Mouse (Mus musculus) C2C12 (cell line): ENCODE measurements around the gene Mccc2. TPM values are rescaled to one million over a fixed set of nuclear protein-coding genes. Genes with fewer than 3 reads are reported as not detected.

Source experiments
- H3K27me3 ChIP-seq: one replicate; pipeline ENCODE4 v1.6.1; 2011; ENCODE audit not compliant: control insufficient read depth, insufficient read depth, insufficient read length
- H3K36me3 ChIP-seq: one replicate; pipeline ENCODE4 v1.6.1; 2011; ENCODE audit not compliant: control insufficient read depth, insufficient read depth
- H3K4me3 ChIP-seq: one replicate; pipeline ENCODE4 v1.5.1; 2011; ENCODE audit warnings: mild to moderate bottlenecking, control low read depth; ENCODE audit not compliant: poor library complexity, insufficient read depth, severe bottlenecking
- H3K79me2 ChIP-seq: one replicate; pipeline ENCODE4 v1.6.1; 2011; ENCODE audit not compliant: control insufficient read depth, insufficient read depth
- H3K79me3 ChIP-seq: one replicate; pipeline ENCODE4 v1.6.1; 2011; ENCODE audit warnings: low read depth, control low read depth
- H3ac ChIP-seq: one replicate; pipeline ENCODE3; 2011; ENCODE audit warnings: low read depth; ENCODE audit not compliant: control insufficient read depth, insufficient read length
- CEBPB ChIP-seq: IDR thresholded peaks from one replicate; pipeline ENCODE4 v1.6.1; 2011; ENCODE audit warnings: low read depth, mild to moderate bottlenecking, control low read depth, moderate library complexity
- CTCF ChIP-seq: IDR thresholded peaks from one replicate; pipeline ENCODE4 v1.5.1; 2011; ENCODE audit not compliant: control insufficient read depth, insufficient read depth, insufficient read length
- FOSL1 ChIP-seq: IDR thresholded peaks from one replicate; pipeline ENCODE4 v1.8.0; 2011; ENCODE audit warnings: mild to moderate bottlenecking, low read length; ENCODE audit not compliant: poor library complexity, insufficient read depth, severe bottlenecking
- MAX ChIP-seq: IDR thresholded peaks from one replicate; pipeline ENCODE4 v1.6.1; 2011; ENCODE audit warnings: mild to moderate bottlenecking, control low read depth
- MYOD1 ChIP-seq: IDR thresholded peaks from one replicate; pipeline ENCODE4 v1.6.1; 2011; ENCODE audit warnings: low read depth; ENCODE audit not compliant: control insufficient read depth, insufficient read length
- MYOG ChIP-seq: IDR thresholded peaks from one replicate; pipeline ENCODE4 v1.6.1; 2011; ENCODE audit not compliant: control insufficient read depth, insufficient read length; ENCODE audit errors: extremely low read depth
- USF1 ChIP-seq: IDR thresholded peaks from one replicate; pipeline ENCODE4 v1.6.1; 2011; ENCODE audit warnings: low read depth, mild to moderate bottlenecking, control low read depth, moderate library complexity
- polyA plus RNA-seq: library from polyadenylated mRNA; unstranded; fragments of >200 nt; fragmentation: generic; extraction: Trizol; gene quantifications from one replicate; pipeline ENCODE4 v1.2.1, GENCODE M21; 2012; ENCODE audit warnings: missing spikeins

The Mccc2 gene
- polyA plus RNA-seq, 1 experiment = 7.8 TPM

DNA sequence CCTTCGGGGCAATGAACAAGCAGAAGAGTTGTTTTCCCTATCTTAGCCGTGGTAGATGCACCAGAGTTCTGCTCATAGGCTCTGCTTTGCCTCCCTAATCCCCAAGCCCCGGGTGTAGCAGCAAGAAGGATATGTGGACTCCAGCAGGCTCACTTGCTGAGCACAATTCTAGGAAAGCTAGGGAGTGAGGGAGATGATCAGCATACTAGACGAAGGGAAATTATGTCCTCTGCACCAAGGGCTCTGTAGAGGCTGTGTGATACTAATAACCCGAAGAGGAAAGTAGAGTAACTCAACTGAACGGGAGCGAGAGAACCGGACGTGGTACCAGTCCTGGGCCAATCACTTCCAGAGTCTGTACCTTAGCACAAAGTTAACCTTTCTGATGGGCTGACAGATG lies 114.5 kb downstream of the Mccc2 start, which contains the start of gene Cartpt:
TSS of gene Cartpt (minus strand) at position 127 of the 400 bp plus-strand sequence.
- H3K79me3 ChIP-seq = no peaks in the 10 kb centered on the region
- no peaks in the 10 kb centered on the region for H3K36me3 ChIP-seq
- TF ChIP-seq CTCF (no peak), CEBPB (no peak), FOSL1 (no peak), MYOD1 (no peak), MAX (no peak), MYOG (no peak), USF1 (no peak)
- H3K79me2 ChIP-seq = no peaks in the 10 kb centered on the region
- H3K27me3 ChIP-seq = peaks cover 26% of the 10 kb centered on the region
- H3K4me3 ChIP-seq = no peak within 1 kb of the TSS
- no peak within 1 kb of the TSS for H3ac ChIP-seq

DNA sequence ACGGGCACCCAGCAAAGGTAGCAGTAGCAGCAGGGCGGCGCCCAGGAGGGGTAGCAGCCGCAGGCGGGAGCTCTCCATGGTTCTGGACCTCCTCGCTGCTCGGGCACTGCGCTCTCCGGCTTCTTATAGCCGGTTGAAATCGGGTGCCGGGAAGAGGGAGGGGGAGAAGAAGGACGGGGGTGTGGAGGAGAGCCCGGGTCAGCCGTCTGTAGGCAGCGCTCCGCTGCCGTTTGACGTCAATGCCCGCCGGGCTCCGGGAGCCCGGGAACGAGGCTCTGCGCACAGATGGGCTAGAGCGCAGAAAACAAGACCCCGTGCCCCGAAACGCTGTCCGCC lies 114.9 kb downstream of the Mccc2 start:
- no peak overlapping the region for H3K4me3 ChIP-seq
- no peaks in the 10 kb centered on the region for H3K79me2 ChIP-seq
- no peak for TF ChIP-seq MYOG
- no peak for TF ChIP-seq MAX
- no peak for TF ChIP-seq CEBPB
- TF ChIP-seq CTCF = no peak
- H3ac ChIP-seq = no peak overlapping the region
- H3K79me3 ChIP-seq = no peaks in the 10 kb centered on the region
- no peaks in the 10 kb centered on the region for H3K36me3 ChIP-seq
- peaks cover 26% of the 10 kb centered on the region for H3K27me3 ChIP-seq

DNA sequence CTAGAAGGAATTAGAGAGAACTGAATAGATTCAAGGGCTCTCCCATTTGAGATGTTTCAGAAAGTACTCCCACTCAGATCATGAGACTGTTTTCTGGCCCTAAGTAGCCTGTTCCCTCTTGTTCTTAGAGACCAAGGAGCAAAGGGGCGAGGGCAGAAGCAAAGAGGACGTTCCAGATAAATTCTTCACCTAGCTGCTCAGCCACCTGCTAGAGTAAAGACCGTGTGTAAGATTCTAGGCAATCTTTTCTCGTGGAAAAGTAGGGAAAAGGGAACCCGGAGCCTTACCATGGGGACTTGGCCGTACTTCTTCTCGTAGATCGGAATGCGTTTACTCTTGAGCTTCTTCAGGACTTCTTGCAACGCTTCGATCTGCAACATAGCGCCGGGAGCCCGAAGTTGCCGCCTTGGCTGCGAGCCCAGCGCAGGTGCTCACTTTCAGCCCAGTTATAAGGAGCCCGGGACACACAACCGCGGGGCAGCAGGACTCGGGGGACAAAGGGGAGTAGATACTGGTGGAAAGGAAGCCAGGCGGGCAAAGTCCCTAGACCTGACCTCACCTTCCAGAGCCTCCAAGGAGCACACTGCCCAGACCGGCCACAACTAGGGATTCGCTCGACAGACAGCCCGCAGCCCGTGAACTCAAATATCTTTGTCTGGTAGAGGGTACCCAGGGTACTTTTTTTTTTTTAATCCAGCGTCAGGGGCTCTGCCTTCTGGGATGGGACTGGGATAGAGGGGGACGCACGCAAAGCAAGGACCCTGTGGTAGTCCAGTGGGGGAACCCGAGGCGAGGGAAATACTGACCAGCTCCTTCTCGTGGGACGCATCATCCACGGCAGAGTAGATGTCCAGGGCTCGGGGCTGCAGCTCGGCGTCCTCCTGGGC lies 115.5 kb downstream of the Mccc2 start:
- no peaks in the 10 kb centered on the region for H3K36me3 ChIP-seq
- no peak overlapping the region for H3K4me3 ChIP-seq
- H3K27me3 ChIP-seq = peaks cover 27% of the 10 kb centered on the region

GRCm38 (mm10) chr13:99898816-99899215 lies 116.6 kb downstream of the Mccc2 start:
- no peak for TF ChIP-seq FOSL1
- TF ChIP-seq USF1 = no peak
- no peak for TF ChIP-seq MAX
- TF ChIP-seq CTCF = no peak
- TF ChIP-seq MYOG = no peak
- no peak for TF ChIP-seq CEBPB
- no peak for TF ChIP-seq MYOD1
- H3ac ChIP-seq = no peak overlapping the region
- no peaks in the 10 kb centered on the region for H3K36me3 ChIP-seq
- H3K79me2 ChIP-seq = no peaks in the 10 kb centered on the region
- H3K79me3 ChIP-seq = no peaks in the 10 kb centered on the region
- H3K27me3 ChIP-seq = peaks cover 30% of the 10 kb centered on the region
- H3K4me3 ChIP-seq = no peak overlapping the region

More for the DNA sequence above, 115.5 kb downstream of the Mccc2 start:
- Histone ChIP-seq H3K79me2 (no peaks in the 10 kb centered on the region), H3ac (no peak overlapping the region), H3K79me3 (no peaks in the 10 kb centered on the region)
- no peak for TF ChIP-seq MYOG
- TF ChIP-seq CTCF = no peak
- TF ChIP-seq FOSL1 = no peak
- TF ChIP-seq CEBPB = no peak
- no peak for TF ChIP-seq USF1
- no peak for TF ChIP-seq MYOD1
- TF ChIP-seq MAX = no peak

Other genes with a start within 250 kb of the Mccc2 start
- not detected for gene Cartpt, start 114.5 kb downstream of the Mccc2 start, polyA plus RNA-seq
- 3.0 TPM for gene Bdp1, start 88.4 kb upstream of the Mccc2 start, polyA plus RNA-seq
- 30.0 TPM for gene Serf1, start 92.4 kb upstream of the Mccc2 start, polyA plus RNA-seq
- gene Smn1, start 109.2 kb upstream of the Mccc2 start, polyA plus RNA-seq = 72.8 TPM
- gene Naip2, start 186.5 kb upstream of the Mccc2 start, polyA plus RNA-seq = 0.21 TPM
- gene Naip5, start 230.7 kb upstream of the Mccc2 start, polyA plus RNA-seq = 0.01 TPM